Mouse (Mus musculus): ENCODE measurements around the gene Gm20604. TPM values are rescaled to one million over a fixed set of nuclear protein-coding genes. Genes with fewer than 3 reads are reported as not detected.

Gene Gm20604
- polyA plus RNA-seq, 1 experiment from 2014 or later = 47.9 TPM

DNA sequence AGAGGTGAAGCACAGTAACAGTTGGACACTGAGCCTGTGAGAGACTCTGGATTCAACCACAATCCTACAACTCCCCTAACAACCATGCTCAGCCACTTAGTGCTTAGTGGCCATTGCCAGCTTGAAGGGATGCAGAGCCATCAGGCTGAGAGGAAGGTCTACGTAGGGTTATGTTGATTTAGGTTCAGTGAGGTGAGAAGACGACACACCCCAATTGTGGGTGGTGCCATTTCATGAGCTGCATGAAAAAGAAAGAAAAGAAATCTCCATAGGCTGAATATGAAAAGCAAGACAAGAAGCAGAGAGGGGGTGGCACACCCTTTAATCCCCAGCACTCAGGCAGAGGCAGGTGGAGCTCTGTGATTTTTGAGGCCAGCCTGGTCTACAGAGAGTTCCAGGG is 44.4 kb downstream of the Gm20604 start:
- no peaks in the 10 kb centered on the region for H3K9me3 ChIP-seq
- WGBS = 62% methylated on average over 2 of the region's 2 CpGs
- no peak overlapping the region for H3K9ac ChIP-seq
- no peak overlapping the region for H3K27ac ChIP-seq
- no peak overlapping the region for H3K4me3 ChIP-seq
- H3K36me3 ChIP-seq (replicated peaks) = no peaks in the 10 kb centered on the region
- no peaks in the 10 kb centered on the region for H3K4me1 ChIP-seq
- H3K27me3 ChIP-seq (replicated peaks) = no peaks in the 10 kb centered on the region
- no peak for ATAC-seq (replicated peaks)
- no peak overlapping the region for H3K4me2 ChIP-seq

DNA sequence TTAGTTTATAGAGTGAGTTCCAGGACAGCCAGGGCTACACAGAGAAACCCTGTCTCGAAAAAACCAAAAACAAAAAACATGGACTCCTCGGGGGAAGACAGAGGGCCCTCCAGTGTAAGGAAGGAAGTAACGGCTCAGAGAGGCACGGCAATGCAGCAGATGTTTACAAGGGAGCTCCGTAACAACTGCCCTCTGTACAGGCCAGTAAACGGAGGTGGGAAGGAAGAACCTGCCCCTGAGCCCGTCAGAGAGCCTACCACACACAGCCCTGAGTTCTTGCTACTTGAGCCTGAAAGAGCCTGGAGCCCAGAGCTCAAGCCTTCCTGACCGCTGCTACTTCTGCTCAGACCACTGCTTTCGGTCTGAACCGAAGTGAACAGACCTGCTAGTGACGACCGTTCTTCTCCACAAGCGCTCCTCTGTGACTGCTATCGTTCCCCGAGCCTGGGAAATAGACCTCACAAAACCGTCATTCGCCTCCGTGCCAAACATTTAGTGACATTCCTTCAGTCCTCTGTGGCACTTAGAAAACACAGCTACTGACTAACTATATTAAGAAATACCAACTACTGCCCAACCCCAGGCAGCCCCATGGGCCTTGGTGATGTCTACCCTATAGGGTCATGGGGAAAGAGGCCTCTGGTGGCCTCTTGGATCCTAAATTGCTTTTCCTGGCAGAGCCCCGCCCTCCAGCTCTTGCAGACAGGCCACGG is 45.2 kb downstream of the Gm20604 start:
- H3K27ac ChIP-seq = no peak overlapping the region
- no peaks in the 10 kb centered on the region for H3K4me1 ChIP-seq
- H3K9ac ChIP-seq = no peak overlapping the region
- H3K9me3 ChIP-seq = no peaks in the 10 kb centered on the region
- H3K27me3 ChIP-seq (replicated peaks) = no peaks in the 10 kb centered on the region
- no peak overlapping the region for H3K4me3 ChIP-seq
- no peak overlapping the region for H3K4me2 ChIP-seq
- no peak for ATAC-seq (replicated peaks)
- WGBS = 81% methylated on average over 20 of the region's 20 CpGs
- no peaks in the 10 kb centered on the region for H3K36me3 ChIP-seq (replicated peaks)

DNA sequence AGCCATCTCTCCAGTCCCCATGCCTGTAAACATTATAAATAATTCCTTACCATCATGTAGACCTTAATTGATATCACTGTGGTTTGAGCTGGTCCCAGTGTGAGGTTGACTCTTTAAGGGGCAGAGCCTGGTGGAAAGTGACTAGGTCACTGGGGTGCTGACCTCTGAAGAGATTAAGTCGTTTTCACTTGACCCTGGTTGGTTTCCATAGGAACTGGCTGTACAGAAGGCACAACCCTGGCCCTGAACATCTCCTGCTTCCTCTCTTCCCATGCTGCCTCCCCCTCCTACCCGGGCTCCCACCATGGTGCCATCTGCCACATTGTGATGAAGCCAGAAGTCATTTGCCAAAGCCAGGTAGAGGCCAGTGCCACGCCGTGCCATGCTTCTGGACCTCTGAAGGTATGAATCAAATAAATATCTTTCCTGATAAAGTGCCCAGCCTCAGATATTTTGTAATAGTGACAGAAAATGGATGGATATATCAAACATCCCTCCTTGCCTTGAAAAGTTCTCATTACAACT is 47.6 kb downstream of the Gm20604 start:
- 54% methylated on average over 4 of the region's 4 CpGs for WGBS
- Histone ChIP-seq H3K9ac (no peak overlapping the region), H3K4me1 (peaks cover 4% of the 10 kb centered on the region), H3K4me2 (no peak overlapping the region), H3K27ac (no peak overlapping the region), H3K27me3 (replicated peaks) (no peaks in the 10 kb centered on the region), H3K4me3 (no peak overlapping the region), H3K36me3 (replicated peaks) (no peaks in the 10 kb centered on the region), H3K9me3 (no peaks in the 10 kb centered on the region)
- no peak for ATAC-seq (replicated peaks)

DNA sequence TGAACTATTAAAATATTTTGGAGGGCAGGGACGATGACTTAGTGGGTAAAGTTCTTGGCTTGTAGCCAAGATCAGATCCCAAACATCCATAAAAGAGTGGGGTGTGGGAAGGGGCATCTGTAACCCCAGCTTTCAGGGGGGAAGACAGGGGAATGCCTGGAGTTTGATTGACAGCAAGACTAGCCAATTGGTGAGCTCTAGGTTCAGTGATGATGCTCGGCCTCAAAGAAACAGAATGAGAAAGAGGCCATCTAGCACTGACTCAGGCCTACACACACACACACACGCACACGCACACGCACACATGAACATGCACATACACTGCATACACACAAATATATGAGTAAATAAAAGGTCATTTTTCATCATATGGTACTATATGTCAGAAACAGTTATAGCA is 48.6 kb downstream of the Gm20604 start:
- WGBS = 88% methylated on average over 5 of the region's 5 CpGs
- Histone ChIP-seq H3K4me2 (no peak overlapping the region), H3K36me3 (replicated peaks) (no peaks in the 10 kb centered on the region), H3K4me3 (no peak overlapping the region), H3K27me3 (replicated peaks) (no peaks in the 10 kb centered on the region), H3K9me3 (no peaks in the 10 kb centered on the region), H3K27ac (no peak overlapping the region), H3K9ac (no peak overlapping the region), H3K4me1 (peaks cover 11% of the 10 kb centered on the region)
- ATAC-seq (replicated peaks) = no peak

DNA sequence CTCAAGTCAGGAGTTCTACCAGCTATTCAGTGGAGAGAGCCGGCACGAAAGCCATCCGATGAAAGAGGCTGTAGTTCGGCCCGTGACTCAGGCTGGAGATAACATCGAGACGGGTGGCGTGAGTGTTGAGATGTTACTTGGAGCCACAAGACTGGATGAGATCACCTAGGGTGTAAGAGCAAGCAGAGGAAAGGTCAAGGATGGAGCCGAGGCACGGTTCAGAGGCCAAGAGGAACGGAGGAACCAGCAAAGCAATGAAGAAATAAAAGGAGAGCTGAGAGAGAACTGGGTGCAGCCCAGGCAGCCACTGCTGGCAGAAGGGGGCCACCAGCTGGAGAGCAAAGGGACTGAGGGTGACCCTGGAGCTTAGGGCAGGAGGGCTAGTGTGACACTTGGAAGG is 50.3 kb downstream of the Gm20604 start:
- H3K27me3 ChIP-seq (replicated peaks) = no peaks in the 10 kb centered on the region
- H3K4me2 ChIP-seq = no peak overlapping the region
- no peak overlapping the region for H3K27ac ChIP-seq
- no peak overlapping the region for H3K4me3 ChIP-seq
- H3K36me3 ChIP-seq (replicated peaks) = no peaks in the 10 kb centered on the region
- H3K9ac ChIP-seq = no peak overlapping the region
- WGBS = 65% methylated on average over 11 of the region's 11 CpGs
- H3K9me3 ChIP-seq = no peaks in the 10 kb centered on the region
- ATAC-seq (replicated peaks) = no peak
- peaks cover 19% of the 10 kb centered on the region for H3K4me1 ChIP-seq

DNA sequence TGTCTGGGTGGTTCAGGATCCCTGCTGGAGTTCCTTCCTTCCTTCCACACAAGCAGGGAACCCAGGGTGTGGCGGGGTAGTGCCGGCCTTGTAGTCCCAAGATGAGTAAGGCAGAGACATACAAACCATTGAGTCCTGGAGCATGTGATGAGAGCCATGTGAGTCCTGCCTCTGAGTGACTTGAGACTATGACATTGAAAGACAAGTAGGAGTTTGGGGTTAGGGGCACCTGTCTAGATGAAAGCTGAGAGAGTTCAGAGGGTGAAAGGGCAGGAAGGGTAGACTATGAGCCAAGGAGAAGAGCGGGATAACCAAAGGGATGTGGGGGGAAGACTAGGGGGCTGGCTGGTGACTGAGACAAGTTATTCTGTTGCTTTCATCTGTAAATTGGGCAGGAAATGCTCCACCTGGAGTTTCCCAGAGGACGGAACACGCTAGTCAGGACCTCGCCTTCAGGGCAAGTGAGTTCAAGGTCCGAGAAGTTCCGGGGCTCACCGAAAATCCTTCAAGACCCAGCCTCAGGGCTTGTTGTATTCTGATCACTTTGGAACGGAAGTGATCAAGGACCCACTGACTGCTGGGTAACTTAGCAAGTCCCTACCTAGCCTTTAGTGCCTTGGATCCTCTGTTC is 51.5 kb downstream of the Gm20604 start:
- no peak for ATAC-seq (replicated peaks)

DNA sequence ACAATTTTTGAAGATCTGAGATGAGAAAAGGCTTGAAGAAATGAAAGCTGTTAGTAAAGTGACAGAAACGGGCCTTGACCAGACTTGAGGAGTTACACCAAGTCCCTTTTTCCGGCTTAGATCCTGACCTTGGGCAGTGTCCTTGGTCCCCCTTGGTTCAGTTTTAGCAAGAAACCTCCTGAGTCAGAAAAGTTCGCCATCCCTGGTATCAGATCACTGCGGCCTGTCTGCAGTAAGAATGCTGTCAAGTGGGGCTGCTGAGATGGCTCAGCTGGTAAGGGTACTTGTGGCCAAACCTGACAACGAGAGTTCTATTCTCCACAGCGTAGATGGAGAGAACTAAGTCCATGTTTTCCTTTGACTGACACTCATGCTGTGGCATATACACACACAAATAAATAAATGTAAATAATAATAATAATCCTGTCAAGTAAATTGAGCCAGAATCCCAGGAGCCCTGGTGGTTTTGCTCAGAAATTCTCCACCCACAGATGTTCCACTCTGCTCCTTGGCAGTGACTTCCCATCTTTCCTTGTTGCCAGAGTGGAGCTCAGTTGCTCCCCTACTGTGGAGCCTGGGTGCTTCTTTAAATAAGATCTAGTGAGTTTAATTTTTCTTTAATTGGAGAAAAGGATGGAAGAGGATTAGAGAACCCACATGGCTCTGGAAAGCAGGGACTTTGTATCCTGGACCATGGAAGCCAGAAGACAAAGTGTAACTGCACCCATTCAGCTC is 52.4 kb downstream of the Gm20604 start:
- Histone ChIP-seq H3K4me2 (peak overlapping the region; percentile 75), H3K36me3 (replicated peaks) (no peaks in the 10 kb centered on the region), H3K4me1 (peaks cover 37% of the 10 kb centered on the region), H3K27me3 (replicated peaks) (no peaks in the 10 kb centered on the region), H3K9me3 (no peaks in the 10 kb centered on the region), H3K9ac (no peak overlapping the region), H3K4me3 (peak overlapping the region; percentile 79; the same call in 1 of the 2 replicates), H3K27ac (no peak overlapping the region)
- ATAC-seq (replicated peaks) = no peak
- WGBS = 75% methylated on average over 6 of the region's 6 CpGs

More for the DNA sequence above, 51.5 kb downstream of the Gm20604 start:
- Histone ChIP-seq H3K27ac (no peak overlapping the region), H3K36me3 (replicated peaks) (no peaks in the 10 kb centered on the region), H3K4me1 (peaks cover 32% of the 10 kb centered on the region), H3K4me2 (no peak overlapping the region), H3K9me3 (no peaks in the 10 kb centered on the region), H3K9ac (no peak overlapping the region), H3K27me3 (replicated peaks) (no peaks in the 10 kb centered on the region), H3K4me3 (no peak overlapping the region)
- 89% methylated on average over 10 of the region's 10 CpGs for WGBS

DNA sequence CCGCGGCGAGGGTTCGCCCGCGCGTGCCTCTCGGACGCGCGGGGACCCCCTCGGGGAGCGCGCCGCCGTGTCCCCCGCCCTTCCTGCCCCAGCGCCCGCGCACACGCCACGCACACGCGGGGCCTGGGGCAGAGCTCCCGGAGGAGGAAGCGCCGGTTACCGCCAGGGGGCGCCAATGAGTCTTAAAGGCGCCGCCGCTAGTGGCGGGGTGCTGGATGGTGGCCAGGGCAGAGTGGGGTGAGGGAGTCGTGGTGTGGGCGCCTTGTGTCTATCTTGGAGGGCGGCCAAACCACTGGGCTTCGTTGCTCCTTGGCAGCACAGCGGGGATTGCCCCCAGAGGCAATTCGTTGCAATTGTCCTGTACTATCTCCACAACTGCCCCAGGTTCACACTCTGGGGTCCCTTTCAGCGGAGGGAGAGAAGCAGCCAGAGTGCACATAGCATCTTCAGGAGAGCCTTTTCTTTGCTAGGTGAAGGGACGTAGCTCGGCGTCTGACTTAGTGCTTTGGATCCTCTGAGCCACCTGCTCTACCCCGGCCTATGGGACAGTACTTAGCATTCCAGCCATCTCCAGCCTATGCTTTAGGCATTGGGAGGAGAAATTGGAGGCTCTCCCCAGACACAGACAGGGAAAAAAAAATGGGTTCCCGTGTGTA is 53.1 kb downstream of the Gm20604 start:
- Histone ChIP-seq H3K9ac (peak overlapping the region; percentile 67), H3K9me3 (no peaks in the 10 kb centered on the region), H3K36me3 (replicated peaks) (no peaks in the 10 kb centered on the region), H3K4me1 (peaks cover 39% of the 10 kb centered on the region), H3K27ac (peak overlapping the region; percentile 91), H3K27me3 (replicated peaks) (no peaks in the 10 kb centered on the region), H3K4me3 (peak overlapping the region; percentile 79), H3K4me2 (peak overlapping the region; percentile 75)
- WGBS = 1% methylated on average over 38 of the region's 45 CpGs
- ATAC-seq (replicated peaks) = peak; percentile 79

DNA sequence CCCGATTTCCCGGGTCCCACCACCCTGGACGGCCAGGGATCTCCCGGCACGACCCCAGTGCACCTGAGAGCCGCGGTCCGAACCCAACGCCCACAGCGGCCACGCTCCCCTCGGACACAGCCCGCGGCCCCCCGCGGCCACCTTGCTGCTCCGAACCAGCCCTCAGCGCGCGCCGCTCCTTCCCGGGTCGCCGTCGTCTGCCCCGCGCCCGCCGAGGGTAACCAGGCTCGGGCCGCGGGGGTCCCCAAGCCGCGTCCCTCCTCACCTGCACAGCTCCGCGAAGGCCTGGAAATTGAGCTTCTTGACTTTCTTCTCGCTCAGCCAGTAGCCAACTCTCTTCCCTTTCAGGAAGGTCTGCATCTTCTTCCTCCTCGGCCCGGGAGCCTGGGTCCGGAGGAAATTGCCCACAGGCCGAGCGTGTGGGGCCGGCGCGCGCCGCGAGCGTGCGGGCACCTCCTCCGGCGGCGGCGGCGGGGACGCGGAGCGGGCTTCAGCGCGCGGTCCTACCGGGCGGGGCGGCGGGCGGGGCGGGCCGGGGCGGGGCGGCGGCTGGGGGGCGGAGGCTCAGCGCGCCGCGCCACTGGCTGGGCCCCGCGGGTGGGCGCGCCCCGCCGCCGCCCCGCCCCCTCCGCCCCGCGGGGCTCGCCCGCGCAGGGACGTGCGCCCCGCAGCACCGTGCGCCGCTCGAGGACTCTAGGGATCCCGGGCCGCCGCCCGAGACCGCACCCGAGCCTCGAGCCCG is 53.8 kb downstream of the Gm20604 start, which contains the start of gene Itpk1:
Gene Itpk1 (minus strand): TSS at position 474 of the 742 bp plus-strand sequence.
- Histone ChIP-seq H3K36me3 (replicated peaks) (no peaks in the 10 kb centered on the region), H3K27me3 (replicated peaks) (no peaks in the 10 kb centered on the region), H3K4me3 (peak within 1 kb of the TSS; percentile 79), H3K9me3 (no peaks in the 10 kb centered on the region), H3K4me2 (peak within 1 kb of the TSS; percentile 75), H3K27ac (peak within 1 kb of the TSS; percentile 91), H3K9ac (peak within 1 kb of the TSS; percentile 67), H3K4me1 (peaks cover 42% of the 10 kb centered on the region)
- ATAC-seq (replicated peaks) = peak; percentile 91
- WGBS = under 1% methylated on average over 86 of the region's 105 CpGs

DNA sequence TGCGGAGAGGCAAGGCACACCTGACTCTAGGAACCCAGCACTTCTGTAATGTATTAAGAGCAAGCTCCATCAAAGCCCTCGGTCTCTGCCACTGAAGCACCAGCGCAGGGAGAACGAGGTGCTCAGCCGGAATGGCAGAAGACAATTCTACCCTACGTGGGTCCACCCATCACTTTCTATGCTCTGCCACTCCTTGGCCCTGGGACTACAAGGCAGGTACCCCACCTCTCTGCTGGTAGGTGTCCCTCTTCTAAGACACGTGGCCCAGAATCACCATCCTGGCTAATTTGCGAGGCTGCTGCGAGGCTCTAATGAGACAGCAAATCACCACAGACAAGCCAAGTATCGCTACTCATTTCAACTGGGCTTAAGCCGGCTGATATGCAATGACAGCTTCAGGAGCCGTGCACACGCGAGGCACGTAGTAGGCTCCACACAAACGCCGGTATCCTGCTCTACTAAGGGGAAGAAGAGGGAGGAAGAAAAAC is 54.5 kb downstream of the Gm20604 start:
- Histone ChIP-seq H3K4me3 (peak overlapping the region; percentile 79), H3K9me3 (no peaks in the 10 kb centered on the region), H3K27me3 (replicated peaks) (no peaks in the 10 kb centered on the region), H3K27ac (peak overlapping the region; percentile 73), H3K9ac (peak overlapping the region; percentile 60), H3K4me2 (peak overlapping the region; percentile 75), H3K36me3 (replicated peaks) (no peaks in the 10 kb centered on the region), H3K4me1 (peaks cover 47% of the 10 kb centered on the region)
- WGBS = 4% methylated on average over 17 of the region's 17 CpGs
- peak; percentile 27; the same call in 1 of the 2 replicates for ATAC-seq (replicated peaks)

DNA sequence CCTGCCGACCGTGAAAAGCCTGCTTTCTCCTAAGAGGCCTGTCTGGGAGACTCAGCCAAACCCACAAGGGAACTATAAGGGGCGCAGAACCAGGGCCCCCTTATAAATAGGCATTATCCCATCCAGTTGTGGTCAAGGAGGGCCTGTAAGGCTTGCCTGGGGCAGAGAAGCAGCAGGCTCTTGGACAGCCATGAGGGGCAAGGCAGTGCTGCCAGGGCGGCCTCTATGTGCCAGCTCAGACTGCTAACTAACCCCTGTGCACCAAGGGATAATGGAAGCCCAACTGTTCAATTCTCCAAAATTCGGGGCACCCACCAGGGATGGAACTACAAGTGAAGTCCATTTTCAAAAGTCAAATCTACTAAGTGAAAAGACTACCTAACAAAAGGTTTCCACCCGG is 55.0 kb downstream of the Gm20604 start:
- Histone ChIP-seq H3K4me1 (peaks cover 52% of the 10 kb centered on the region), H3K4me3 (peak overlapping the region; percentile 79), H3K27ac (no peak overlapping the region), H3K36me3 (replicated peaks) (no peaks in the 10 kb centered on the region), H3K9ac (peak overlapping the region; percentile 22; the same call in 1 of the 2 replicates), H3K4me2 (peak overlapping the region; percentile 75), H3K27me3 (replicated peaks) (no peaks in the 10 kb centered on the region), H3K9me3 (no peaks in the 10 kb centered on the region)
- 23% methylated on average over 6 of the region's 6 CpGs for WGBS
- no peak for ATAC-seq (replicated peaks)

Measured in midbrain, embryonic 15.5 days (tissue).